ENCODE assay signal across 3 mouse cellular contexts in genomic region chr2:109210641-109211040, GRCm38 (mm10).
DNase-seq lines count a peak whose midpoint lies in the region.

No protein-coding gene starts in this region.

- DNase-seq in ES-CJ7 (ENCODE audit: low read depth, low spot score) = peak; percentile 16
- peak; percentile 53 for DNase-seq in R1 (ENCODE audit: low read depth, low spot score)
- DNase-seq in ZHBTc4 (ENCODE audit: low read depth, low spot score) = peak; percentile 66

Comparison
In these comparisons a context has a peak if more than half of its experiments do, and no peak if none do; other contexts are left out.
1. DNase-seq: peak in every context shown above with its lines; median percentile 66 in ZHBTc4; 53 in R1; 16 in ES-CJ7.